Mouse (Mus musculus) kidney, postnatal 0 days (tissue): Measurements from ENCODE around the gene Rhot2. TPM values are rescaled to one million over a fixed set of nuclear protein-coding genes. Genes with fewer than 3 reads are reported as not detected.

Experiments
- ATAC-seq: fragments of 200-750 bp; cut with Nextera tagmentation; replicated peaks from 2 replicates; pipeline ENCODE4 v1.8.0; 2017; ENCODE audit warnings: low read depth, moderate number of reproducible peaks, moderate TSS enrichment, moderate library complexity; ENCODE audit not compliant: low FRiP score
- DNase-seq: peaks from one replicate; pipeline ENCODE4 v3.0.0-alpha.2; 2016; ENCODE audit warnings: low spot score
- H3K27ac ChIP-seq: fragments of 300-500 bp; sonication (generic); 2 replicates; pipeline ENCODE4 v1.5.1; 2014; ENCODE audit warnings: mild to moderate bottlenecking
- H3K27me3 ChIP-seq: fragments of 300-500 bp; sonication (generic); 2 replicates; pipeline ENCODE4 v1.6.1; 2014; ENCODE audit warnings: low read length, mixed read lengths; ENCODE audit not compliant: insufficient read depth
- H3K36me3 ChIP-seq: fragments of 300-500 bp; sonication (generic); 2 replicates; pipeline ENCODE4 v1.6.1; 2014; ENCODE audit warnings: low read length, mixed read lengths; ENCODE audit not compliant: insufficient read depth
- H3K4me1 ChIP-seq: fragments of 300-500 bp; sonication (generic); replicated peaks from 2 replicates; pipeline ENCODE4 v1.6.1; 2014; ENCODE audit warnings: antibody characterized with exemption, low read length, mixed read lengths; ENCODE audit not compliant: insufficient read depth
- H3K4me2 ChIP-seq: fragments of 300-500 bp; sonication (generic); 2 replicates; pipeline ENCODE4 v1.6.1; 2014; ENCODE audit warnings: mild to moderate bottlenecking, low read length, moderate library complexity, mixed read lengths
- H3K4me3 ChIP-seq: fragments of 300-500 bp; sonication (generic); replicated peaks from 2 replicates; pipeline ENCODE4 v1.5.1; 2014; ENCODE audit warnings: low read depth, low read length
- H3K9ac ChIP-seq: fragments of 300-500 bp; sonication (generic); 2 replicates; pipeline ENCODE4 v1.6.1; 2014; ENCODE audit warnings: low read depth, low read length
- H3K9me3 ChIP-seq: fragments of 300-500 bp; sonication (generic); replicated peaks from 2 replicates; pipeline ENCODE4 v1.6.1; 2016; ENCODE audit warnings: low read length, inconsistent platforms, mixed read lengths
- CTCF ChIP-seq: IDR thresholded peaks from 2 replicates; pipeline ENCODE4 v1.5.1; 2016; ENCODE audit warnings: antibody characterized with exemption, low read depth, mild to moderate bottlenecking, moderate library complexity
- WGBS: fragments of 180-500 bp; shearing (Covaris S2); extraction: QIAGEN DNeasy Blood & Tissue Kit; methylation state at CpG from one replicate; pipeline ENCODE4 v1.1.7; 2014; 5-methylcytosine and 5-hydroxymethylcytosine counted together
- polyA plus RNA-seq: library from polyadenylated mRNA; unstranded; fragments of >200 nt; fragmentation: Nextera tagmentation; extraction: Ambion mirVana; gene quantifications from 2 replicates; pipeline ENCODE4 v1.2.1, GENCODE M21; 2015

Rhot2 gene
- polyA plus RNA-seq, 1 experiment from 2014 or later = 21.1 TPM

- no peak for DNase-seq
Observed at GRCm38 (mm10) chr17:25834595-25835222, 9.9 kb downstream of the Rhot2 start.

GRCm38 (mm10) chr17:25833961-25834594 lies 10.6 kb downstream of the Rhot2 start:
- ATAC-seq = no peak
- Histone ChIP-seq H3K9me3 (no peaks in the 10 kb centered on the region), H3K4me3 (peak overlapping the region; percentile 81), H3K27ac (peak overlapping the region; percentile 99), H3K4me1 (peaks cover 54% of the 10 kb centered on the region), H3K4me2 (peak overlapping the region; percentile 92), H3K9ac (peak overlapping the region; percentile 76), H3K27me3 (no peaks in the 10 kb centered on the region), H3K36me3 (peaks cover 24% of the 10 kb centered on the region; the same call in 1 of the 2 replicates)
- no peak for TF ChIP-seq CTCF
- peak; percentile 26 for DNase-seq
- WGBS = 9% methylated on average over 6 of the region's 6 CpGs

More at GRCm38 (mm10) chr17:25834595-25835222, 9.9 kb downstream of the Rhot2 start:
- Histone ChIP-seq H3K4me2 (peak overlapping the region; percentile 92), H3K9ac (peak overlapping the region; percentile 76), H3K27ac (peak overlapping the region; percentile 99), H3K4me3 (peak overlapping the region; percentile 81), H3K9me3 (no peaks in the 10 kb centered on the region), H3K4me1 (peaks cover 50% of the 10 kb centered on the region), H3K27me3 (no peaks in the 10 kb centered on the region), H3K36me3 (peaks cover 30% of the 10 kb centered on the region; the same call in 1 of the 2 replicates)
- TF ChIP-seq CTCF = no peak
- no peak for ATAC-seq
- 75% methylated on average over 12 of the region's 12 CpGs for WGBS

- Histone ChIP-seq H3K4me2 (peak within 1 kb of the TSS; percentile 92), H3K9ac (peak within 1 kb of the TSS; percentile 83), H3K4me3 (peak within 1 kb of the TSS; percentile 81), H3K27me3 (no peaks in the 10 kb centered on the region), H3K27ac (peak within 1 kb of the TSS; percentile 99), H3K4me1 (peaks cover 57% of the 10 kb centered on the region), H3K9me3 (no peaks in the 10 kb centered on the region), H3K36me3 (peaks cover 21% of the 10 kb centered on the region; the same call in 1 of the 2 replicates)
- 1% methylated on average over 24 of the region's 24 CpGs for WGBS
- TF ChIP-seq CTCF = no peak
- ATAC-seq (peak; percentile 74), DNase-seq (peak; percentile 98)
Observed at GRCm38 (mm10) chr17:25833291-25833663, 11.4 kb downstream of the Rhot2 start, which contains the start of gene Stub1. Gene Stub1, minus strand, starts transcription at chr17:25833404.

GRCm38 (mm10) chr17:25832436-25833290 lies 12.0 kb downstream of the Rhot2 start:
- ATAC-seq = peak; percentile 87
- no peak for TF ChIP-seq CTCF
- Histone ChIP-seq H3K27ac (peak overlapping the region; percentile 99), H3K27me3 (no peaks in the 10 kb centered on the region), H3K9me3 (no peaks in the 10 kb centered on the region), H3K4me1 (peaks cover 59% of the 10 kb centered on the region), H3K36me3 (peaks cover 21% of the 10 kb centered on the region; the same call in 1 of the 2 replicates), H3K9ac (peak overlapping the region; percentile 83), H3K4me3 (peak overlapping the region; percentile 81), H3K4me2 (peak overlapping the region; percentile 92)
- under 1% methylated on average over 77 of the region's 77 CpGs for WGBS
- DNase-seq = peak; percentile 100

GRCm38 (mm10) chr17:25831451-25832281 lies 13.0 kb downstream of the Rhot2 start:
- H3K36me3 ChIP-seq = peaks cover 26% of the 10 kb centered on the region; the same call in 1 of the 2 replicates

More at GRCm38 (mm10) chr17:25831451-25832281, 13.0 kb downstream of the Rhot2 start:
- ATAC-seq = no peak
- Histone ChIP-seq H3K4me2 (peak overlapping the region; percentile 85), H3K4me1 (peaks cover 53% of the 10 kb centered on the region), H3K27ac (peak overlapping the region; percentile 99), H3K9ac (peak overlapping the region; percentile 83), H3K9me3 (no peaks in the 10 kb centered on the region), H3K27me3 (no peaks in the 10 kb centered on the region), H3K4me3 (peak overlapping the region; percentile 81)
- WGBS = 47% methylated on average over 21 of the region's 21 CpGs
- no peak for DNase-seq
- no peak for TF ChIP-seq CTCF
